Mouse (Mus musculus) heart, adult 2 months (tissue): ENCODE measurements at regions not wholly inside any gene's neighbourhood (a gene's known extent, or its start where the extent isn't known, plus 50 kb on each side); places are given as distances from the start of the nearest gene placed in this dataset.

Source experiments
- CTCF ChIP-seq: fragments of 200-600 bp; IDR thresholded peaks from 2 replicates; pipeline ENCODE4 v1.8.1; 2022; ENCODE audit warnings: antibody characterized with exemption, mild to moderate bottlenecking, moderate library complexity
- EP300 ChIP-seq: fragments of 200-500 bp; IDR thresholded peaks from 2 replicates; pipeline ENCODE4 v1.6.1; 2011; ENCODE audit warnings: low read depth, low read length, control low read depth; ENCODE audit not compliant: insufficient read depth
- POLR2A ChIP-seq: fragments of 200-500 bp; IDR thresholded peaks from 2 replicates; pipeline ENCODE4 v1.6.1; 2011; ENCODE audit warnings: mild to moderate bottlenecking, low read depth, low read length, control low read depth; ENCODE audit not compliant: insufficient read depth

DNA sequence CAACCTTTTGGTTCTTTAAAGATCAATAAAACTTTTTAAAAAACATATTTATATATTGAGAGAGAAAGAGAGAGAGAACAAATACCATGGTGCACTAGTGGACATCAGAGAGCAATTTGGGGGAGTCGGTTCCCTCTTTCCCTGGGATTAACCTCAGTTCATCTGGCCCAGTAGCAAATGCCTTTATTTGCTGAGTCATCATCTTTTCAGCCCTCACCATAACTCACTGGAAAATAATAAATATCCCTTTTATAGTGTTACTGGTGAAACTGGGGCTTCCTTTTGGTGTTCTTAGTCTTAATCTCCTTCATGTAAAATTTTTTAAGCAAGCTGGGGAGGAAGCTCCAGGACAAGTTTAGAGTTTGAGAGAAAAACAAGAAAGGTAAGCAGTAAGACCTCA, 105.3 kb upstream of the Arg1 start:
- TF ChIP-seq CTCF (no peak), EP300 (no peak), POLR2A (no peak)
